Mouse (Mus musculus) frontal cortex, postnatal 25 days (tissue): Measurements from ENCODE around the gene Fam69b.

Experiments
- DNase-seq, 2 experiments: peaks; one replicate each; pipeline ENCODE4 v3.0.0; 2022; ENCODE audit warnings: low spot score in 2 of 2

Fam69b gene

GRCm38 (mm10) chr2:26626081-26626480 lies 2.2 kb upstream of the Fam69b start:
- no peak for DNase-seq

GRCm38 (mm10) chr2:26628792-26629437 lies 658 bp downstream of the Fam69b start:
- DNase-seq, result no peak

GRCm38 (mm10) chr2:26632541-26633395 lies 4.5 kb downstream of the Fam69b start:
- no peak for DNase-seq

- no peak for DNase-seq
These were observed 5.8 kb downstream of the Fam69b start for GRCm38 (mm10) chr2:26633953-26634530.

- DNase-seq, result no peak
These were observed 6.6 kb downstream of the Fam69b start for GRCm38 (mm10) chr2:26634629-26635488.

DNA sequence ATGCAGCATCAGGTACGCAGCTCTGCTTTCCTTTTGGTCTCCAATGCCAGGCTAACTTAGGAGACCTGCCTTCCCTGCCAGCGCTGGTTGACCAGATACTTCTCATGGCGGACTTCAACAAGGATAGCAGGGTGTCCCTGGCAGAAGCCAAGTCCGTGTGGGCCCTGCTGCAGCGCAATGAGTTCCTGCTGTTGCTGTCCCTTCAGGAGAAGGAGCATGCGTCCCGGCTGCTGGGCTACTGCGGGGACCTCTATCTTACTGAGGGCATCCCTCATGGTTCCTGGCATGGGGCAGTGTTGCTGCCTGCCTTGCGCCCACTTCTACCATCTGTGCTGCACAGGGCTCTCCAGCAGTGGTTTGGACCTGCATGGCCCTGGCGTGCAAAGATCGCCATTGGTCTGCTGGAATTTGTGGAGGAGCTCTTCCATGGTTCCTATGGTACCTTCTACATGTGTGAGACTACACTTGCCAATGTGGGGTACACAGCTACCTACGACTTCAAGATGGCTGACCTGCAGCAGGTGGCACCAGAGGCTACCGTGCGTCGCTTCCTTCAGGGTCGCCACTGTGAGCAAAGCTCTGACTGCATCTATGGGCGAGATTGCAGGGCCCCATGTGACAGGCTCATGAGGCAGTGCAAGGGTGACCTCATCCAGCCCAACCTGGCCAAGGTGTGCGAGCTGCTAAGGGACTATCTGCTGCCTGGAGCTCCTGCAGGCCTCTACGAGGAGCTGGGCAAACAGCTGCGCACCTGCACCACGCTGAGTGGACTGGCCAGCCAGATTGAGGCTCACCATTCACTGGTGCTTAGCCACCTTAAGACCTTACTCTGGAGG lies 7.5 kb downstream of the Fam69b start:
- no peak for DNase-seq

DNA sequence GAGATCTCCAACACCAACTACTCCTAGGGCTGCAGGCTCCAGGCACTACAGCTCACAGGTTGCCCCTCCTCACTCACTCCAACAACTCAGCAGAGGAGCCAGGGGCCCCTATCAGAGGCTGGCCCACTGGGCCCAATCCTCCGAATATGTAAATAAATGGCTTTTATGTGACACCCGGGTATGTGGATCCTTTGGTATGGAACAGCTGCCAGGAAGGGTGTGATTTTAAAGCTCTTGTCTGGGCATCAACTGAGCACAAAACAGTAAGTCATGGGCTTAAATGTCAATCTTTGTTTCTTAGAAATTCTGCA lies 8.0 kb downstream of the Fam69b start:
- DNase-seq, result no peak

- no peak for DNase-seq
These were observed 9.2 kb downstream of the Fam69b start for GRCm38 (mm10) chr2:26637316-26637932.

- DNase-seq, result no peak
These were observed 9.8 kb downstream of the Fam69b start for GRCm38 (mm10) chr2:26638039-26638438.

- DNase-seq, result no peak
These were observed 10.3 kb downstream of the Fam69b start for GRCm38 (mm10) chr2:26638572-26638971.

DNA sequence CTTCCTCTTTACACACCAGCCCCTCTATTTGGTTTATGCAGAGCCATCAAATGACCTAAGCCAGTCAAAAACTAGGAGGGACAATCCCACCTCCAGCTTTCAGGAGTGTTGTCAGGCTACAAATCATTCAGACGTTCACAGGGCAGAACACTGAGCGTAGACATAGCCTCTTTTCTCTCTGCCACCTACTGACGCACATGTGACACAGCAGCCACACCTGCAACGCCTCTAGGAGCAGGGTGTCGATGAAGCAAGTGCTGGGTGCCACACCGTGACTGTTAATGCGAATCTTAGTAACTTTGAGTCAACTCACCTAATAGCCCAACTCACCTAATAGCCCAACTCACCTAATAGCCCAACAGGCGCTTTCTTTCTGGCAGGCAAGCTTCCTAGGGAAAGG lies 10.8 kb downstream of the Fam69b start:
- no peak for DNase-seq

DNA sequence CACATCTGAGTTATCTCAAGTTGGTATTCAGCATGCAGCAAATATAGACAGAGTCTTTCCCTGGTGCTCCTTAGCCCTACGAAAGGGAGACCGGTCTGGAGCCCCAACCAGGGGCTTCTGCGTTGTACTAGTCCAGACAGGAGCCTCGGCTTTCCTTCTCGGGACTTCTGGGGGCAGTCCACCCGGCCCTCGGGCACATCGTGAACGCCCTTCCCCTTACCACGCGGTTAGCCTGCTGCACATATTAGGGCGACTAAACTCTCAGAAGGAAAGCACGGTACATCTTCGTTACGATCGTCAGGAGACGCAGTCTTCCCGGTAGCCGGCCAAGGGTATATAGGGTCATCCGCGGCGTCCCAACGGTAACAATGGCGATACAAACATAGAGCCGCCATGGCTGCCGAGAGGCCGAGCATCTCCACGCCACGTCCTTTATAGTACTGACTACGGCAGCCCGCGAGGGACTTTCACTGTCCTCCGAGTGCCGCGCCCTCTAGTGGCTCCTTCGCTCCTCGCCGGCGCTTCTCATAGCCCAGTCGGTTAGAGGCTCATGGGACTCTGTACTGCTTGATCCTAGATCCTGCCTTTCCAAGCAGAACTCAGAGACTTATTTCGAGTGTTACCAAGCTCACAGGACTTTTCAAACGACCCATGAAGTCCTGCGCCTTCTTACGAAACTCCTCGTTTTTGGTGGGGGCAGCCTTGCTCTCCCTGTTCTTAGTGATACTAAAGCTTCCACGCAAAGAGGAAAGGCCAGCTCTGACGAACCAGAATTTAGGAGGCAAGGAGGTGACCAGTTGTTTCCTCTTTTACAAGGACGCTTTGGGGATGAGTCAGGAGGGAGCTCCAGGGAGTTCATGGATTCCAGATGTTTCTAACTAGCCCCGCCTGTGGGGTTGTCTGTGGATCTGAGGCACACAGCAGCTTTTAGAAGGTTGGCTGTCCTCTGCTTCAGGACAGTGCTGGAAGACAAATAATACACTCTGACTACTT lies 11.9 kb downstream of the Fam69b start:
- peak; percentile 98 to 99 for DNase-seq

- DNase-seq, result no peak
These were observed 12.9 kb downstream of the Fam69b start for GRCm38 (mm10) chr2:26641006-26641647.

DNA sequence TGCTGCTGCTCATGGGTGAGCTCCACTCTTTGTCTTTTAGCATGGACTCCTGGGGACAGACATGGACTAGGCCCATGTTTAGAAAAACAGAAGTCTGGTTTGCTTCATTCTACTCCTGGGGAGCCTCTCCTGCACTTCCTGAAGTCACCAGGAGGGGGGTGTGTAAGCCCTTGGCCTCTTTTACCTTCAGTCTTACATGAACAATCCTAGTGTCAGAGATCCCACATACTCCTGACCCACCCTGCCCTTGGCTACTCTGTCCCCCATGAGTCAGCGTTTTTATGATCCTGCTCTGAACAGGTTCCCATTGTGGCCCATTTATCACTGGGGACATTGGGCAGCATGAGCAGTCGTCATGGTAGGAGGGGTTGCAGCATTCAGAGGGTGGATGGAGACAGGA lies 15.7 kb downstream of the Fam69b start:
- no peak for DNase-seq

DNA sequence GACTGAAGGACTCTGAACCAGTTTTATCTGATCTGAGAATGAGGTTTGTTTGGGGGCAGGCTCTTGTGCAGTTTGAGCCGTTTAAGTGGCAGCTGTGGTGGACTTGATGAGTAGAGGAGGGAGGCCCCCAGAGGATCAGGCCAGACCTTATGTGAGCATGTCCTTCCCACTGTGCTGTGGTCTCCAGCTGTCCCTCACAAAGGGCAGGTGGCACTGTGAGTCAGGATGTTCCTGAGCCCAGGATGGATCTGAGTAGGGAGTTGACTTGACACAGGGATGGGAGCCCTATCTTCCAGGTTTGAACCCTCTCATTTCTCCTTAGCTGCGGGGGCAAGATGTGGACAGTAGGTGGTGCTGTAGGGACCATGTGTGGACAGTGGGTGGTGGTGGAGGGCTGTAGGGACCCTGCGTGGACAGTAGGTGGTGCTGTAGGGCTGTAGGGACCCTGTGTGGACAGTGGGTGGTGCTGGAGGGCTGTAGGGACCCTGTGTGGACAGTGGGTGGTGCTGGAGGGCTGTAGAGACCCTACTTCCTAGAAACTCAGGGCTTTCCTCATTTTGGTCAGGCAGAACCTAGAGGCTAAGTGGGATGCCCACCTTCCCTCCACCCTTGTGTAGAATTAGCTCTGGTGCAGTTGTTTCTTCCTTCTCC lies 18.5 kb downstream of the Fam69b start:
- peak in 1 of 2 experiments; percentile 61 for DNase-seq

- DNase-seq, result no peak
These were observed 26.4 kb downstream of the Fam69b start for GRCm38 (mm10) chr2:26654687-26655086.

DNA sequence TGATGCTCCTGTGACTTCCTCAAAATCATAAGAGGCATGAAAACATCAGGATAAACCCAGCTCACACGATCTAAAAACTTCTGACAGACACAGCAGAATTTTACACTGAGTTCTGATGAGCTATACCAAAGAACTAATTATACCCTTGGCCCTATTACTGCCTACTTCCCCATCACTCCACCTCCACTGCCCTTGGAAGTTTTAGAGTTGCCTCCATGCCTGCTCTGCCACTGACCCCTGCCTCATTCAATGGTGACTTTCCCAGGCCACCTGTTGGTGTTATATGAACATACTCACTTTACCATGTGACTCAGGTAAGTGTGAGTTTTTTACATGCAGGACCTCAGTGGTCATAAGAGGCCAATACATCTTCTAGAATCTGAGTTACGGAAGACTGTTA lies 29.2 kb downstream of the Fam69b start:
- no peak for DNase-seq

GRCm38 (mm10) chr2:26661143-26661752 lies 33.0 kb downstream of the Fam69b start:
- DNase-seq, result no peak
